Mouse (Mus musculus) heart, postnatal 36 days (tissue): ENCODE measurements around the gene Fbxl4. TPM values are rescaled to one million over a fixed set of nuclear protein-coding genes. Genes with fewer than 3 reads are reported as not detected.
A peak's percentile ranks its signal among the peaks of the same experiment; 100 is the strongest.
"Not testable (repeated sequence)": the region's sequence is repeated elsewhere in the genome, so short reads cannot be mapped to it uniquely, and the experiment has no call there.

ENCODE experiments used
- DNase-seq, 2 experiments: peaks; one replicate each; pipeline ENCODE4 v3.0.0; 2021 to 2022
- intact Hi-C: fragments of 180-260 bp; cut with DNase I; formaldehyde crosslinking; loops from one replicate; pipeline ENCODE4 v1.15.1; 2025
- total RNA-seq, 2 experiments: library from RNA; stranded (reverse); gene quantifications; 2 replicates each; pipeline ENCODE4 v1.2.3; 2021

The Fbxl4 gene
- total RNA-seq = 10 to 100 TPM in 1 of 2 experiments, 1 to 10 TPM in 1; 9.5 to 11.3 TPM

DNA sequence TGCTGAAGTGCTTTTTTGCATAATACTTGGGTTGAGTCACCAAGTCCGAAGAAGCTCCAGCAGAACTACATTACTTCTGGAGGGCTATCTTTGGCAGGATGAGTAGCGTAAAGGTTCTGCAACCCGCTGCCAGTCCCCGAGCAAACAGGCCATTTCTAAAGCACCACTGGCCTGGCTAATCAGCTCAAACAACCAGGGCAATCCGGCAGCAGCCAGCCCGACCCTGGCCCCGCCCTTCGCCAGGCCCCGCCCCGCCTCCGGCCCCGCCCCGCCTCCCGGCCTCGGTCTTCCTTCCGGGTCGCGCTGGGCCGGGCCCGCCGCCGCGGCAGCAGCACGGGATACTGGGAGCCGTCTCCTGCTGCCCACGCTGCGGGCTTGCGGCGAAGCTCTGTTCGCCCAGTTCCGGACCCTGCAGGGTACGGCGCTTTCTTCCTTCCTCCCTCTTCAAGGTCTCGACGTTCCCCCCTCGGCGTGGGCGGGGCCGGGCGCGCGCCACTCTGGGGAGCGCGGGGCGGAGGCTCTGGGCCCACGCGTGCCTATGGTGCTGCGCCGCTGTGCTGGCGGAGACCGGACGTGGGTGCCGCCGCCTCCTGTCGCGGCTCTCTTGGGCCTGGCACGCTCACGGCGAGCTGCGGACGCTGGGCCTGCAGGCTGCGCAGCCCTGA, at the start of gene Fbxl4:
Gene Fbxl4, plus strand, starts transcription at position 278 of the 665 bp plus-strand sequence.
- intact Hi-C loops = no loop called here

DNA sequence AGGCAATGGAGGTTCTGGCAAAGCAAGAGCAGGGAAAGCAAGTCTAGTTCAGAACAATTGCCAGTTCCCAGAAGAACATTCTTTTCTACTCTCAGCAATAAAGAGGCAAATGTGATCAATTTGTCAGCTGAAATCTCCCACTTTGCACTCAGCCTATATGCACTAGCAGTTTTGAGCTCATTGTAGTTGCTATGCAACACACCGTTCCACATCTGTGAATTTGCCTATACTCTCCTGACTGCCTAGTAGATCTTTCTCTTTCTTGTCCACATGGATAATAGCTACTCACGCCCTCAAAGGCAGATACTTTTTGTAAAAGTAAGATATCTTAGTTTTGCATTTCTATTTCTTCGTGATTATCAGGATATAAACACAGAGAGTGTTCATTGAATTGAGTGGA, 42.8 kb upstream of the Fbxl4 start:
- no peak for DNase-seq
- intact Hi-C loops = no loop called here

More for the DNA sequence above, at the start of gene Fbxl4:
- DNase-seq = peak; percentile 84 to 89

DNA sequence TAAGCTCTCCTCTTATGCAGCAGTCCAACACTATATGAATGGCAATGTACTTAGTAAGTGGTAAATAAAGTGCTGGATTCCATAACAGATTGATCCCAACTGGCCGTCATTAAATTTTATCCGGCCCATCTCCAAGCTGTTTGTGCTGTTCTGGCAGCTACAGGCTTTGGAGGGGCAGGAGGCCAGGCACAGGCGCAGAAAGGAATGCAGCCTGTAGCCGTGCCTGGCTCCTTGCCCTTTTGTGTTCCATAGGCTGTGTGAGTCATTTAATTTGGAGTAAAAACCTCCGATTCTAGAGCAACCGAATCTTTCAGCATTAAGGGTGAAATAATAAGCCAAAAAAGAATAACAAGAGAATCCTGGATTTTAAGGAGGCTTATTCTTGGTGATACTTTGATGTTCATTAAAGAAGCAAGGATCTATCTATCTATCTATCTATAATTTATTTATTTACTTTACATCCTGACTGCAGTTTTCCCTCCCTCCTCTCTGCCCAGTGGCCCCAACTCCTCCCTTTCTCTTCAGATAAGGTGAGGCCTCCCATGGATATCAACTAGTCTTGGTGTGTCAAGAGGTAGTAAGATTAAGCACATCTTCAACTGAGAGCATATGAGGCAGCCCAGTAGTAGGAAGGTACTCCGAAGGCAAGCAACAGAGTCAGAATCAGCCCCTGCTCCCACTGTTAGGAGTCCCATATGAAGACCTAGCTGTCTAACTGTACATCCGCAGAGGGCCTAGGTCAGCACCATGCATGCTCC, 14.3 kb upstream of the Fbxl4 start:
- DNase-seq = no peak

DNA sequence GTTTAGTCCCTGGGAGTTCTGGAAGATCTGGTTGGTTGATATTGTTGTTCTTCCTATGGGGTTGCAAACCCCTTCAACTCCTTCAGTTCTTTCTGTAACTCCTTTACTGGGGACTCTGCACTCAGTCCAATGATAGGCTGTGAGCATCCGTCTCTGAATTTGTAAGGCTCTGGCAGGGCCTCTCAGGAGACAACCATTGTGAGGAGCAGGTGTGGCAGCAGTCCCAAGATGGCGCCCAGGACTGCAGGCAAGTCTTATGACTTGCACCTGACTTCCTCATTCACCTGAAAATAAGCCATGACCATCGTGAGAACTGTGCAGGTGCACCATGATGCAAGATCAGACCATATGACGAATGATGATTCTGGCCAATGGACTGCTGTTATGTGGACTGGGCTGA, 8.3 kb upstream of the Fbxl4 start:
- intact Hi-C loops, DNase-seq: not testable (repeated sequence)

More for the DNA sequence above, 14.3 kb upstream of the Fbxl4 start:
- intact Hi-C loops = no loop called here

DNA sequence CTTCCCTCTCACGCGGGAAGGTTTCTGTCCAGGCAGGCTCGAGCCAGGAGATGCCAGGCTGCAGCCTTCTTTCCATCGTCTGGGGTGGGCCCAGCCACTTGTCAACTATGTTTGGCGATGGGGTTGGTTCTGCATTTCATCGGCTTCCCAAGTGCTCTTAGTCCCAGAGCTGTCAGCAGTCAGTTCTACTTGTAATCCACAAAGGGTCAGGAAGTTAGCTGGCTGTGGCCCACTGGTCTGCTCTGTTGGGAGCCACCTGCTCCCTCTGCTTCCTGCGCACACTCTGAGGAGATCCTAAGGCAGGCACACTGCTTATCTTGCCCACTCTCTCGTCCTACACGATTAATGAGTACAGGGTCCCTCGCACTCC, 573 bp downstream of the Fbxl4 start:
- intact Hi-C loops = no loop called here

DNA sequence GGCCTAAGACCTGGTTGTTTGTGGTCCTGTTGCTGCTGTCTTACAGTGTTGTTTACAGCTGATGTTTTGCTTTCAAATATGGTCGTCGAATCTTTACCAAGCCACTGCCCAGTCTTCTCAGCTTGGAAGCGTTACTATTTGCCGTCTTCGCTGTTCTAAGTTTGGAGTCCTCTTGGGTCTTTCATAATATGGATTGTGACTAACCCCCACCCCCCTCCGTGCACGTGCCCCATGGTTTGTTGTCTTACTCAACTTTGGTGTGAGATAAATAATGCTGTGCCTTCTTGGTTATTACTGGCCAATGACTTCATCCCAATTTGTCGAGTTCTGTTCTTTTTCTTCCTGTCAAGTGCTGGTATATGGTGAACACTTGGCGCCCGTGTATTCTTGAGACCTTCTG, 1.1 kb downstream of the Fbxl4 start:
- intact Hi-C loops = no loop called here

More for the DNA sequence above, 573 bp downstream of the Fbxl4 start:
- no peak for DNase-seq

DNA sequence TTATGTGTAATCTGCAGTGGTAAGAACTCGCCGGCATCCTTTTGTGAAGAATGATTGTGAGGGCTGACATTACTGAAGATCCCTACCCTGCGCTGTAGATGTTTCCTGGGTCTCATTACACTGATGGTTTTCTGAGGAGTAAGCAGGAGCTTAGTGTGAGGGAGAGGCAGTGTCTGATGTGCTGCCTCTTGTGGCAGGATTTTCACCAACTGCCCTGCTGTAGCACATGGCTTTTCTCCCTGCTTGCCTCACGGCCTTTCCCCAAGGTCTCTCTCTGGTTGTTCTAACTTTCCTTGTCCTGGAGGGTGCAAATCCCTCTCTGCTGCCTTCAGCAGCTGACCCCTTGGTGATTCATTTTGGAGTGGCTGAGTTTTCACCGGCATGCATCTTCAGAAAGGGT, 10.0 kb downstream of the Fbxl4 start:
- intact Hi-C loops = no loop called here
- no peak for DNase-seq

More for the DNA sequence above, 1.1 kb downstream of the Fbxl4 start:
- DNase-seq = no peak

DNA sequence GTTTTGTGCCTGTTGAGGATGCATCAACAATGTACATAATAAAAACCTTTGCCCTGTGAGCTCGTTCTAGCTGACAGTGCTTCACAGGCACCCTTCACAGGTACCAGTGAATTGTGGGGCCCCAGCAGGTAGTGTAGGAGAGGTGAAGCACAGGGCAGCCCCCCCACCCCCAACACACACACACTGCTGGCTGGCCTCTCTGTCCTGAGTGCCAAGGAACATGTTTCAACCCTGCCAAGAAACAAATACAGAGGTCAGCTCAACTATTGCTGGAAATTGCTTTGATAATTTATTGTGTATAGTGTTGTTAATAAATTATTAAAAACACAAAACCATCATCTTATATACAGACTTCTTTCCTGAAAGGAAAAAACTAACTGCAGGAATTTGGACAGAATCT, 21.2 kb downstream of the Fbxl4 start:
- intact Hi-C loops = no loop called here
- no peak for DNase-seq

DNA sequence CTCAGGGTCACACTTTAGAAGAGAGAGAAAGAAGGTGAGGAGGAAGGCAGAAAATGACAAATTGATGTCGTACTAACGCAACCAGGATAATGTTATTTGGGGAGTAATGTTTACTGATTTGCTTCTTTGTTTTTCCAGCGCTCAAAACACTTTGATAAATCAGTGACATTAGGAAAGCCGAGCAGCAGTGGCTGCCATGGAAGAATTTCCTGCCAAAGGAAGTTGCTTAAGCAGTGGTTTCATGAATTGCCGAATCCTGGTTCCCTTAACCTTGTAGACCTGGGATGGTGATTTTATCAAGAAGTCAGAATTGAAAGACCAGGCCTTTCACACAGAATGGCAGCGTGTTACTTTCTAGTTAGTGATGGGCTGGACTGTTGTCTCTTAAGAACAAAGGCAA, 23.3 kb downstream of the Fbxl4 start:
- intact Hi-C loops = no loop called here
- DNase-seq = no peak

DNA sequence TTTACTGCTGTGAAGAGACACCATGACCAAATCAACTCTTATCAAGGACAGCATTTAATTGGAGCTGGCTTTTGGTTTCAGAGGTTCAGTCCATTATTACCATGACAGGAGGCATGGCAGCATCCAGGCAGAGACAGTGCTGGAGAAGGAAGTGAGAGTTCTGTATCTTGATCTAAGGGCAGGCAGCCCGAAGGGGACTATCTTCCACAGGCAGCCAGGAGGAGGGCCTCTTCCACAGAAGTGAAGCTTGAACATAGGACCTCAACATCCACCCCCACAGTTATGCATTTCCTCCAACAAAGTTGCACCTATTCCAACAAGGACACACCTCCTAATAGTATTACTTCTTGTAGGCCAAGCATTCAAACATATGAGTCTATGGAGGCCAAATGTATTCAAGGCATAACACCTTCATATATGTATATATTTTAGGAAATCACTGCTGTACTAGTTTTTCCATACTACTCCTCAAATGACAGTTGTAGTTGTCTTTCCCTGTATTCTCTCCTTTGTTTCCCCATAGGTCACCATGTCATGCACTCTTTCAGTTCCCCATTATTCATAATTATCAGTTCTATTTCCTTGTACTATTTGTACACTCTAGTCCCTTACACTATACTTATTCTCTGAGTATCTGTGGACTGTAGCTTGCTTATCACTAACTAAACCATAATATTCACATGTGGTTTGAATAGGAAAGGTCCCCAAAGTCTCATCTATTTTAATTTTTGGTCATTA, 26.4 kb downstream of the Fbxl4 start:
- DNase-seq = no peak
- intact Hi-C loops = no loop called here

DNA sequence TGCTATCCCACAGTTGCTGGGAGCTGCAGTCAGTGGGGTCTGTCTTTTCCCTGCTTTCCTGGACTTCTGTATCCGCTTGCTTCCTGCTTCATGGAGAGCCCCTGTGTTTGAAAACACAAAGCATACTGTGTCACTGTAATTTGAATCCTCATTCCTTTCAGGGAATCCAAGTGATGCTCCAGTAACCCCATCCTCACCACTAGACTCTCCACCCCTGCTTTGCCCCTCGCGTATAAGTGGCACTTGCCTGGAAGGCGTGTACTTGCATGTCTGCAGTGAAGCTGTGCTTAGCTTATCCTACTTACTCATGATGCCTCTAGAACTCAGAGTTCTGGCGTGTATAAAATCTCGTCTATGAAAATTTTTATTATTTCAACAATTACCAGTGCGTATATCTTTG, 32.7 kb downstream of the Fbxl4 start:
- intact Hi-C loops = no loop called here
- DNase-seq = no peak

DNA sequence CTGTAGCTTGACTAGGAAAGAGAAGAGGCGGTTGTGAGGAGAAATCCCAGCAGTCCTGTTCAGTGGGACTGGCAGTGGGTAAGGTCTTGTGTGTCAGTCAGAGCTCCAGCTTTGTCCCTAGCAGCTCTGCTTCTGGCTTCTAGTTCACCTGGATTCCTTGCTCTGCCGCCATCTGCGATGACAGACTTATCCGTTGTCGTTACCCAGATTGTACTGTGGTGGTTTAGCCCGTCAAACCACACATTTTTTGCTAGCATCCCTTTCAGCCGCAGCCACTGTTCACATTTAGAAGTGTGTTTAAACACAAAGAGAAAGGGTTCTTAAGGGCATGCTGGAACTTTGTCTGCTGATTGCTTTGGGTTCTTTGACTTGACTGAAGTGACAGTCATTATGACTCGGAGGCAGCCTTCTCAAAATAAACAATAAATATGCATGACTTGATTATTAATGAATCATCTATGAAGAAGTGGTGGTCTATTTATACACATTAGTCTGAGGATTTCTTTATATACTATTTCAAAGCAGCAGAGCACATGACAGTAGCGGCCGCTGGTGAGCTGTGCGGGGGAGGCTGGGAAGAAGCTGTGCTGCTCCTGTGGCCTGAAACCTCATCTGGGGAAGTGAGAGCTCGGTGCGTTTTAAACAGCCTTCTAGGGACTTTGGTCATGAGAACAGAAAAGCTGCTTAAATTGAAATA, 35.6 kb downstream of the Fbxl4 start:
- intact Hi-C loops = no loop called here
- no peak for DNase-seq

DNA sequence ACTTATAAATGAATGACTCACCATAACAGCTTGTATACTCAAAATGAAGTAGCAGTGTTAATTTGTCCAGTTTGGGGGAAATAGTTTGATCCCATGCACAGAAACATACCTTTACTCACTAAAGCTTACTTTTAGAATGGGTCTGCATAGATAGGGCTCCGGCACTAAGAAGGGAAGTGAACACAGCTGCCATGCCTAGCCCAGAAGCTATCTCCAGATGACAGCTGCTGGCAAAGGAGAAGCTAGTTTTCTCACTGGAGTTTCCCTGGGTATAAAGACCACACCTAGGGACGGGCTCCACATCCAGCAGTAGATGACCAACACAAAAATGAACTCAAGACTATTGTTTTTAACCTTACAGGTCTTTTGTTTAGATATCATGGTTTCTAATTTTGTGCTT, 38.1 kb downstream of the Fbxl4 start:
- DNase-seq = no peak
- intact Hi-C loops = no loop called here

DNA sequence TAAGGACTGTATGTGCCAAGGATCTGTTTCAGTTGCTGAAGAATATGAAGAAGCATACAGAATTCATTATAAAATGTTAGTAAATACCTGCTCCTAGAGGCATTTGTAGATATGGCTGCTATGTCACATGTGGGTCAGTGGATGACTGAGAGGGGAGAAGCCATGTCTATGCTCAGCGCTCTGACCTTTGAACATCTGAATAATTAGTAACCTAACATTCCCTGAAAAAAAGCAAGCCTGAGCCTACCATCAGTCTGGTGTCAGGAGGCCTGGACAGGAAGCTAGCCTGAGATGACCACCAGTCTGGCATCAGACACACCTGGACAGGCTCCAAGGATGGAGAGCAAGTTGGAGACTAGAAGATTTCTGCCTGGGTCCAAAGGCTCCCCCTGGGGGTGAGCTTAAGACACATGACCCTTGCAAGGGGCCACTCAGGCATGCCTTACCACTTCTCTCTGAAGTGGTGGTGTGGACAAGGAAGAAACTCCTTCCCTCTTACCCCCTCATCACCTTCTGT, 39.2 kb downstream of the Fbxl4 start:
- no peak for DNase-seq

DNA sequence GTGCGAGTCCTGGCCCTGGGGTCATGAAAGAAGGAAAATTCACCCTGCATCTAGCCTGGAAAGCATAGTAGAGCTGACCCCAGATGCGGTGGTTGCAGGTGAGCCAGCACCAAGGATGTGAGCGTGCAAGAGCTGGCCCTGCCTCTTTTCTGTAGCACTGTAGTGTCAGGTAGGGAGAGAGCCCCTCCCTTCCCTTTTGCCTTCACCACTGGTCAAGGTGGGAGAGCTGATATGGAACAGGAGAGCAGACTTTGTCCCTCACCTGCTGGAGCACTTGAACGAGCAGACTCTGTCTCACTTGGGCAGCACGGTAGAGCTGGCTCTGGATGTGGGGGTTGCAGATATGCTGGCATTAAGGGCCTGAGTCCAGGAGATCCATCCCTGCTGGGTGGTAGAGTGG, 39.7 kb downstream of the Fbxl4 start:
- intact Hi-C loops = no loop called here
- DNase-seq = no peak

More for the DNA sequence above, 39.2 kb downstream of the Fbxl4 start:
- intact Hi-C loops = no loop called here

DNA sequence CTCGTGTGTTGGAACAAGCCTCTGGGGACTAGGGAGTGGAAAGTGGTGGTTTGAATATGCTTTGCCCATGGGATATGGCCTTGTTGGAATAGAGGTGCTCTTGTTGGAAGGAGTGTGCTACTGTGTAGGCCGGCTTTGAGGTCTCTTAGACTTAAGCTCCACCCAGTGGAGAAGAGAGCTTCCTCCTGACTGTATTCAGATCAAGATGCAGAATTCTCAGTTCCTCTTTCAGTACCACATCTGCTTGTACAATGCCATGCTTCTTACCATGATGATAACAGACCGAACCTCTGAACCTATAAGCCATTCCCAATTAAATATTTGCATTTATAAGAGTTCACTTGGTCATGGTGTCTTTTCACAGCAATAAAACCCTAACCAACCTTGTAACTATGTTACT, 44.7 kb downstream of the Fbxl4 start:
- intact Hi-C loops = no loop called here
- DNase-seq = no peak

DNA sequence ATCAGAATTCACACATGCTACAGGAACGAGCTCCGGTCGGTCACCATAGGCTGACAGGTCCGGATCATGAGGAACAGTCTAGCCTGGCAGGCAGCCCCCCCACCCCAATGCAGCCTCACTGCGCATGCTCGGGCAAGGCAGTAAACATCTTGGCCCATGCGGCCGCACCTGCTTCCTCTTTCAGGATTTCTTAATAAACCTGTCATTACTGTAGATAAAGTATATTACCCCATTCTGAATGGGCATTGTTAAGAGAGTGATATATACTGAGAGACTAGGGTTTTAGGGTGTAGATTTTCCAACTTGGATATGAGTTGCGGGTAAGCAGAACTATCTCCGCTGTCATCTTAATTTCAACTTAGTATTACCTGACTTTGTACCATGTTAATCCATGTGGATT, 45.6 kb downstream of the Fbxl4 start:
- DNase-seq = no peak
- intact Hi-C loops = no loop called here

DNA sequence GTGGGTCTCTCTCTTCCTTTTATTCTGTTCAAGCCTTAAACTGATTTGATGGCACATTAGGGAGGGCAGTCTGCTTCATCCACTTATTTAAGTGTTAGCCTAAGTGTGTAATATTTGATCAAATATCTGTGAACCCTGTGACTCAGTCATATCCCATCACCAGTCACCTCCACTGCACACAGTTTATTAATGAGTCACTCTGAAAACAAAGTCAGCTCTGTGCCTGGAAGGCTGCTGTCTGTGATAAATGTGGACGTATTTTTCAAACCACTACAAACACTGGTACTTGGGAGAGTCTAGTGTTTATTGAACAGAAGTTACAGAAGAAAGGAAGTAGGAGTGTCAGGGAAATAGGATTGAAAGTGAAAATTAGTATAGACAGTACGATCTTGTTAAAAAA, 63.3 kb downstream of the Fbxl4 start:
- no peak for DNase-seq
- intact Hi-C loops = no loop called here

DNA sequence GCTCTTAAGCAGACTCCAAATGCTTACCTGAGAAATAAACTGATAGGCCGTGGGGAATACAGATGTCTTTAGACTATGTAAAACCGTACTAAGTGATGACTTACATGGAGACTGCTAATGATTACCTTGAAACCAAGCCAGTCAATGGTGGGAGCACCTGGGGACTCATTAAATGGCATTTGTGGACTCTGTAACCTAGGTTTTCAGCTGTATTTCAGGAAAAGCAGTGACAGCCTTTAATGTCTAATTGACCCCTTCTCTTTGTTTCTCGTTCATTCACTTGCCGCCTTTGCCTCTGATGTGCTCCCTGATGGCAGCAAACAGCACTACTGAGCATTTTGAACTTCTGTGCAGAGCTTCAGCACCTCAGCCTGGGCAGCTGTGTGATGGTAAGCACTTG, 65.1 kb downstream of the Fbxl4 start:
- no peak for DNase-seq
- intact Hi-C loops = no loop called here

DNA sequence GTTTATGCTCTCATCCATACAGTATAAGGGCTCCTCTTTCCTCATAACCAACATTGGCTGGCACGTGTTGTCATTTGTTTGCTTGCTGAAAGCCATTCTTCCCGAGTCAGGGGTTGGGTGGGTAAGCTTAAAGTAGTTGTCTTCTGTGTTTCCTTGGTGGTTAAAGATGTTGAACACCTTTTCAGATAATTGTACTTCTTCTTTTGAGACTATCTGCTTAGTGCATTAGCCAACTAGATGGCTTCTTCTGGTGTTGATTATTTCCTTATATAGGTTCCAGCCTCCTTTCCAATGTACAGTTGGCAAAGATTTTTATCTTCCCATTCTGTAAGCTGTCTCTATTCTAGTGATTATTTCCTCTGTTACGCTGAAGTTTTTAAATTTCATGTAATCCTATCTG, 70.8 kb downstream of the Fbxl4 start:
- DNase-seq = no peak
- intact Hi-C loops = no loop called here

DNA sequence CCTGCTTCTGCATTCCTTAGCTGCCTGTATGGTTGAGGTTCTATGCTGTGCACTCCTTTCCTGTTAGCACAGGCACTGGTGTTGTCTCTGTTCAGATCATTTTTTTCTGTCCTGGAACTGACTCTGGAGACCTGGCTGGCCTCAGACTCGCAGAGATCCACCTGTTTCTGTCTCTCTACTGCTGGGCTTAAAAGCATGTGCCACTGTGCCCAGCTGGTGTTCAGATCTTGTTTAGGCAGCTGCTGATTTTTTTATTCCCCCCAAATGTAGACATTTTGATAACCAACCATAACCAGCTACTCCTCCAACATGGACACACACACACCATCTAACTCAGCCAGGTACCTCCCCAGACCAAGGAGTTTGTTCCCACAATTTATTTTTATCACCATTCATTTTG, 112.2 kb downstream of the Fbxl4 start:
- intact Hi-C loops = no loop called here
- DNase-seq = no peak
